Mouse (Mus musculus) kidney, postnatal 0 days (tissue): ENCODE measurements at regions not wholly inside any gene's neighbourhood (a gene's known extent, or its start where the extent isn't known, plus 50 kb on each side); places are given as distances from the start of the nearest gene placed in this dataset.

Source experiments
- ATAC-seq: fragments of 200-750 bp; cut with Nextera tagmentation; replicated peaks from 2 replicates; pipeline ENCODE4 v1.8.0; 2017; ENCODE audit warnings: low read depth, moderate number of reproducible peaks, moderate TSS enrichment, moderate library complexity; ENCODE audit not compliant: low FRiP score
- DNase-seq: peaks from one replicate; pipeline ENCODE4 v3.0.0-alpha.2; 2016; ENCODE audit warnings: low spot score
- H3K27ac ChIP-seq: fragments of 300-500 bp; sonication (generic); 2 replicates; pipeline ENCODE4 v1.5.1; 2014; ENCODE audit warnings: mild to moderate bottlenecking
- H3K27me3 ChIP-seq: fragments of 300-500 bp; sonication (generic); 2 replicates; pipeline ENCODE4 v1.6.1; 2014; ENCODE audit warnings: low read length, mixed read lengths; ENCODE audit not compliant: insufficient read depth
- H3K36me3 ChIP-seq: fragments of 300-500 bp; sonication (generic); 2 replicates; pipeline ENCODE4 v1.6.1; 2014; ENCODE audit warnings: low read length, mixed read lengths; ENCODE audit not compliant: insufficient read depth
- H3K4me1 ChIP-seq: fragments of 300-500 bp; sonication (generic); replicated peaks from 2 replicates; pipeline ENCODE4 v1.6.1; 2014; ENCODE audit warnings: antibody characterized with exemption, low read length, mixed read lengths; ENCODE audit not compliant: insufficient read depth
- H3K4me2 ChIP-seq: fragments of 300-500 bp; sonication (generic); 2 replicates; pipeline ENCODE4 v1.6.1; 2014; ENCODE audit warnings: mild to moderate bottlenecking, low read length, moderate library complexity, mixed read lengths
- H3K4me3 ChIP-seq: fragments of 300-500 bp; sonication (generic); replicated peaks from 2 replicates; pipeline ENCODE4 v1.5.1; 2014; ENCODE audit warnings: low read depth, low read length
- H3K9ac ChIP-seq: fragments of 300-500 bp; sonication (generic); 2 replicates; pipeline ENCODE4 v1.6.1; 2014; ENCODE audit warnings: low read depth, low read length
- H3K9me3 ChIP-seq: fragments of 300-500 bp; sonication (generic); replicated peaks from 2 replicates; pipeline ENCODE4 v1.6.1; 2016; ENCODE audit warnings: low read length, inconsistent platforms, mixed read lengths
- CTCF ChIP-seq: IDR thresholded peaks from 2 replicates; pipeline ENCODE4 v1.5.1; 2016; ENCODE audit warnings: antibody characterized with exemption, low read depth, mild to moderate bottlenecking, moderate library complexity
- WGBS: fragments of 180-500 bp; shearing (Covaris S2); extraction: QIAGEN DNeasy Blood & Tissue Kit; methylation state at CpG from one replicate; pipeline ENCODE4 v1.1.7; 2014; 5-methylcytosine and 5-hydroxymethylcytosine counted together

DNA sequence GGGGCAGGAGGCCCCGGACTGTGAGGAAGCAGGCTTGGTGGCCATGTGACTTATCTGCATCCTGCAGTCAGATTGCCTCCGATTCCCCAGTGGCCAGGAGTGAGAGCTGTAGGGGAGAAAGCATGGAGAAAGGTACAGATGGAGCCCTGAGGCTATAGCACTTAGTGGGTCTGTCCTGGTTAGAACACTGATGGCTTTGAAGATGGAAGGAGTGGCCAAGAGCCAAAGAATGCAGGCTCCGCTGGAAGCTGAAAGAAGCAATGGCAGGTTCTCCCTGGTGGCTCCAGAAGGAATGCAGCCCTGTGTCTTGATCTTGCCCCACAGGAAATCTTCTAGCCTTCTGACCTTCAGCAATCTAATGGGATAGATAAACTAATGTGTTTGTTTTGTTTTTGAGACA is 926.3 kb downstream of the 4930447A16Rik start:
- no peak for DNase-seq
- TF ChIP-seq CTCF, result no peak
- no peaks in the 10 kb centered on the region for H3K36me3 ChIP-seq
- no peak for ATAC-seq
- H3K27me3 ChIP-seq, result no peaks in the 10 kb centered on the region
- no peak overlapping the region for H3K4me2 ChIP-seq
- WGBS, result 77% methylated on average over 3 of the region's 3 CpGs
- no peak overlapping the region for H3K27ac ChIP-seq
- H3K9ac ChIP-seq, result no peak overlapping the region
- H3K9me3 ChIP-seq, result no peaks in the 10 kb centered on the region
- no peak overlapping the region for H3K4me3 ChIP-seq
- no peaks in the 10 kb centered on the region for H3K4me1 ChIP-seq

DNA sequence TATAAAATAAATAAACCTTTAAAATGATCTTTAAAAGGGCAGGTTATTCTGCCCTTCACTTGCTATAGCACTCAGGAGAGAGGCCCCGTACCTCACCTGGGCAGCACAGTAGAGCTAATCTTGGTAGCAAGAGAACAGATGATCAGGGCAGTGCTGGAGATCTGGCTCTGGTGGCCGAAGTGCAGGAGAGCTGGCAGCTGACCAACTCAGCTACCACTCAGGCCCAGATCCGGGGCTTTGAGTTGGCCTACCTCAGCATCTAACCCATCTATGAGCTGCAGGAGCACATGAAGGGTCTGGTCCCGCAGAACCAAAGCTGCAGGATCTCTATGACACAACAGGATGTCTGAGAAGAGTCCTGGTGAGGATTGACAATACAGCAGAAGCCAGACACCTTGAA is 928.0 kb downstream of the 4930447A16Rik start:
- DNase-seq (no peak), ATAC-seq (no peak)
- no peaks in the 10 kb centered on the region for H3K27me3 ChIP-seq
- no peak overlapping the region for H3K27ac ChIP-seq
- no peaks in the 10 kb centered on the region for H3K9me3 ChIP-seq
- no peak overlapping the region for H3K9ac ChIP-seq
- H3K4me2 ChIP-seq, result no peak overlapping the region
- no peak overlapping the region for H3K4me3 ChIP-seq
- WGBS, result 81% methylated on average over 4 of the region's 4 CpGs
- TF ChIP-seq CTCF, result no peak
- no peaks in the 10 kb centered on the region for H3K36me3 ChIP-seq
- H3K4me1 ChIP-seq, result no peaks in the 10 kb centered on the region

DNA sequence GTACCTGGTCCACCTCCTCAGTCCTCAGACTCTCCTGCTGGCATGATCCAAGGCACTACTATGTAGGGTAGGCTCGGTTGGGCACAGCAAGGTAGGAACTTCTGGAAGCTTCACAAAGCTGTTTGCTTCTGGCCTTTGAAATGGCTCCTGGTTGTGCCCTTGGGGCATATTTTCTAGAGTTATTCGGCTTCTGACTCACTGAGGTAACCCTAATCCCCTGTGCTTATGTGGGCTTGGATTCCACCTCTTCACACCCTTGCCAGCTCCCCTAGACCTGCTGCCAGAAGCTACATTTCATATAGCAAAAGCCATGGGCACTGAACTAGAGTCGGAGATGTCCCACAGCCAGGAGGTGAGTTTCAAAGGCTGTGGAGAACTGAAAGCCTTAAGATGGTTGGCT is 933.7 kb downstream of the 4930447A16Rik start:
- H3K36me3 ChIP-seq, result no peaks in the 10 kb centered on the region
- WGBS, result 92% methylated on average over 3 of the region's 3 CpGs
- H3K4me1 ChIP-seq, result no peaks in the 10 kb centered on the region
- no peak overlapping the region for H3K4me2 ChIP-seq
- no peaks in the 10 kb centered on the region for H3K27me3 ChIP-seq
- no peak overlapping the region for H3K27ac ChIP-seq
- no peak for DNase-seq
- no peak overlapping the region for H3K9ac ChIP-seq
- ATAC-seq, result no peak
- TF ChIP-seq CTCF, result no peak
- 0 out of 2 replicates have a peak, but pooled peaks cover 4% of the 10 kb centered on the region for H3K9me3 ChIP-seq
- no peak overlapping the region for H3K4me3 ChIP-seq

DNA sequence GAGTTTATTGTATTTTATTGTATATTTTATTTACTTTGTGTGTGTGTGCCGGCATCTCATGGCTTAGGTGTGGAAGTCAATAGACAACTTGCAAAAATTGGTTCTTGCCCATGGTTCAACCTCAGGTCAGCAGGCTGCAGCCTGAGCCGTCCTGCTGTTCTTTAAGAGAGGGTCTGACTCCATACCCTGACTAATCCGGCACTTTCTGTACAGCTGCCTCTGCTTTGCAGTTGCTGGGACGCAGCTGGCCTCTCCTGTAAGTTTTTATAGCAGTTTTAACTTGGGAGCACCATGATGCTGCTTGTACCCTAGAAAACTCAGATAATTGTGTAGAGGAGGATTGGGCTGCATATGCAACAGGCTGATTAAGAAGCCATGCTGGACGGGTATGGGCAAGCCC is 938.2 kb downstream of the 4930447A16Rik start:
- WGBS, result 85% methylated on average over 5 of the region's 5 CpGs
- H3K9ac ChIP-seq, result no peak overlapping the region
- no peaks in the 10 kb centered on the region for H3K27me3 ChIP-seq
- H3K4me1 ChIP-seq, result no peaks in the 10 kb centered on the region
- H3K4me3 ChIP-seq, result no peak overlapping the region
- H3K4me2 ChIP-seq, result no peak overlapping the region
- no peak overlapping the region for H3K27ac ChIP-seq
- H3K9me3 ChIP-seq, result 0 out of 2 replicates have a peak, but pooled peaks cover 4% of the 10 kb centered on the region
- no peak for TF ChIP-seq CTCF
- H3K36me3 ChIP-seq, result no peaks in the 10 kb centered on the region
- DNase-seq (no peak), ATAC-seq (no peak)

DNA sequence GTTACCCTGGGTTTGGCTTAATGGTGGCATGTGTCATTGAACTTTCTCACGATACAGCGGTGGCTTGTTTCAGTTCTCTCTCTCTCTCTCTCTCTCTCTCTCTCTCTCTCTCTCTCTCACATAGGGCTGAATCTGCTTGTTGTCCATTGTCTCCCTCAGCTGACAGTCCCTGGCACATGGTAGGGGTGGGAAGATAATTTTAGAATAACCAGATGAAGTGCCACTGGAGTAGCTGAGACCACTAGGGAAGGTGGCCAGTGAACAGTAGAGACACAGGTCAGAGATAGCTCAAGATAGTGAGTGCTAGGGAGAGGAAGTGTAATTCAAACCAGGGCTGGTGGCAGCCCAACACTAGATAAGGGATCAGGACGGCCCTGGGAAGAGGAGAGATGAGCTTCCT is 938.7 kb downstream of the 4930447A16Rik start:
- DNase-seq (no peak), ATAC-seq (no peak)
- Histone ChIP-seq H3K4me2 (no peak overlapping the region), H3K9ac (no peak overlapping the region), H3K27ac (no peak overlapping the region), H3K27me3 (no peaks in the 10 kb centered on the region), H3K36me3 (no peaks in the 10 kb centered on the region), H3K9me3 (0 out of 2 replicates have a peak, but pooled peaks cover 4% of the 10 kb centered on the region), H3K4me3 (no peak overlapping the region), H3K4me1 (no peaks in the 10 kb centered on the region)
- no peak for TF ChIP-seq CTCF
- 90% methylated on average over 3 of the region's 3 CpGs for WGBS

DNA sequence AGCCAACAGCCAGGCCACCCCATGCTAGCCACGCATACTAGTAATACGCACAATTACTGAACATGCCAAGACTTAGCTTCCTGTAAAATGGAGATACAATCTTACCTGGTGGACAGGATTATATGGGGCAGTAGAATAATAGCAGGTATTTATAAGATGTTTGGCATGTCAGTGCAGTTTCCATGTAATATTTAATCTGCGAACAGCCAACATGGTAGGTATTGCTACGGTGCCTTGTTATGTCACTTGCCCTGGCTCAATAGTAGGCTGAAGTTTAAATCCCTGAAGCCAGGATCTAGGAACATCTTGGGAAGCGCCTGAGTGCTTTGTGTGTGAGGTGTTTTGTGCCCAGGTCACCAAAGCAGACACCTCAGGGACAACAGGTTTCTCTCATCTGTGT is 942.3 kb downstream of the 4930447A16Rik start:
- Histone ChIP-seq H3K4me2 (no peak overlapping the region), H3K4me1 (no peaks in the 10 kb centered on the region), H3K36me3 (no peaks in the 10 kb centered on the region), H3K27me3 (no peaks in the 10 kb centered on the region), H3K4me3 (no peak overlapping the region), H3K9me3 (no peaks in the 10 kb centered on the region), H3K27ac (no peak overlapping the region), H3K9ac (no peak overlapping the region)
- DNase-seq (no peak), ATAC-seq (no peak)
- TF ChIP-seq CTCF, result no peak
- WGBS, result 91% methylated on average over 5 of the region's 5 CpGs

DNA sequence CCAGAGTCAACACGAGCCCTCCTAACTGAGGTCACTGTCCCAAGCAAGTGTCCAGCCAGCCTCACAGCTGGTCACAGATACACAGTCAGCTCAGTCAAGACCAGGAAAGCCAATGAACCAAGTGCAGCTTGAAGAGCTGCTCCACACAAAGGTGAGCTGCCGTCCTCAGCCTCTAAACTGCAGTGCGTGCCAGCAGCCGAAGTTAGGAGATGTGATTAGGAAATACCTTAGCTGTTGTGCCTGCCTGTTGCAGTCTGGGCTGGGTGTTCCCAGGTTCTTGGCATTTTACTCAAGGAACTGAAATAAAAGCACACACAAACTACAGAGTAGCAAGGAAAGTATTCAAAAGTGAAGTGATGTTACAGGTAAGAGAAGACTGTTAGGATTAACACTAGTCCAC is 942.9 kb downstream of the 4930447A16Rik start:
- Histone ChIP-seq H3K36me3 (no peaks in the 10 kb centered on the region), H3K4me3 (no peak overlapping the region), H3K9ac (no peak overlapping the region), H3K4me1 (0 out of 2 replicates have a peak, but pooled peaks cover 2% of the 10 kb centered on the region), H3K27me3 (no peaks in the 10 kb centered on the region), H3K9me3 (no peaks in the 10 kb centered on the region), H3K4me2 (no peak overlapping the region), H3K27ac (no peak overlapping the region)
- ATAC-seq (no peak), DNase-seq (no peak)
- WGBS, result 74% methylated on average over 4 of the region's 4 CpGs
- TF ChIP-seq CTCF, result no peak
